Mouse (Mus musculus) stomach, postnatal 0 days (tissue): Measurements from ENCODE around the gene Mfsd8. TPM values are rescaled to one million over a fixed set of nuclear protein-coding genes. Genes with fewer than 3 reads are reported as not detected.

ENCODE experiments used
- ATAC-seq: fragments of 200-750 bp; cut with Nextera tagmentation; 2 replicates; pipeline ENCODE4 v1.8.0; 2017; ENCODE audit not compliant: low FRiP score, low TSS enrichment
- DNase-seq: peaks from one replicate; pipeline ENCODE4 v3.0.0-alpha.2; 2016; ENCODE audit warnings: low spot score
- H3K27ac ChIP-seq: fragments of 300-500 bp; sonication (generic); replicated peaks from 2 replicates; pipeline ENCODE4 v1.5.1; 2014; ENCODE audit warnings: mild to moderate bottlenecking, control low read depth
- H3K27me3 ChIP-seq: fragments of 300-500 bp; sonication (generic); 2 replicates; pipeline ENCODE4 v1.6.1; 2014; ENCODE audit warnings: low read length; ENCODE audit not compliant: control insufficient read depth, insufficient read depth
- H3K36me3 ChIP-seq: fragments of 300-500 bp; sonication (generic); 2 replicates; pipeline ENCODE4 v1.6.1; 2014; ENCODE audit warnings: low read length, mixed read lengths; ENCODE audit not compliant: control insufficient read depth, insufficient read depth
- H3K4me1 ChIP-seq: fragments of 300-500 bp; sonication (generic); replicated peaks from 2 replicates; pipeline ENCODE4 v1.6.1; 2014; ENCODE audit warnings: antibody characterized with exemption; ENCODE audit not compliant: control insufficient read depth, insufficient read depth
- H3K4me2 ChIP-seq: fragments of 300-500 bp; sonication (generic); replicated peaks from 2 replicates; pipeline ENCODE4 v1.6.1; 2014; ENCODE audit warnings: low read depth, mild to moderate bottlenecking, control low read depth, moderate library complexity
- H3K4me3 ChIP-seq: fragments of 300-500 bp; sonication (generic); 2 replicates; pipeline ENCODE4 v1.5.1; 2014; ENCODE audit warnings: low read depth, low read length, control low read depth
- H3K9ac ChIP-seq: fragments of 300-500 bp; sonication (generic); 2 replicates; pipeline ENCODE4 v1.6.1; 2014; ENCODE audit warnings: mild to moderate bottlenecking, low read length, control low read depth, mixed read lengths
- H3K9me3 ChIP-seq: fragments of 300-500 bp; sonication (generic); 2 replicates; pipeline ENCODE4 v1.6.1; 2016; ENCODE audit warnings: low read length; ENCODE audit not compliant: control insufficient read depth
- CTCF ChIP-seq: IDR thresholded peaks from 2 replicates; pipeline ENCODE4 v1.5.1; 2016; ENCODE audit warnings: antibody characterized with exemption, low read depth, mild to moderate bottlenecking, moderate library complexity
- EP300 ChIP-seq: optimal IDR thresholded peaks from 2 replicates; pipeline ENCODE3; 2016; ENCODE audit warnings: antibody characterized with exemption
- WGBS: fragments of 180-500 bp; shearing (Covaris S2); extraction: QIAGEN DNeasy Blood & Tissue Kit; methylation state at CpG from one replicate; pipeline ENCODE4 v1.1.7; 2014; 5-methylcytosine and 5-hydroxymethylcytosine counted together
- polyA plus RNA-seq: library from polyadenylated mRNA; unstranded; fragments of >200 nt; fragmentation: Nextera tagmentation; extraction: Ambion mirVana; gene quantifications from 2 replicates; pipeline ENCODE4 v1.2.1, GENCODE M21; 2015

Gene Mfsd8
- polyA plus RNA-seq, 1 experiment from 2014 or later: 6.1 TPM

GRCm38 (mm10) chr3:40813275-40813674 lies 33.4 kb downstream of the Mfsd8 start:
- no peak overlapping the region for H3K9ac ChIP-seq
- ATAC-seq (no peak), DNase-seq (no peak)
- no peaks in the 10 kb centered on the region for H3K9me3 ChIP-seq
- no peak overlapping the region for H3K27ac ChIP-seq
- no peaks in the 10 kb centered on the region for H3K4me1 ChIP-seq
- TF ChIP-seq CTCF (no peak), EP300 (no peak)
- H3K4me2 ChIP-seq: no peak overlapping the region
- H3K4me3 ChIP-seq: no peak overlapping the region
- H3K36me3 ChIP-seq: no peaks in the 10 kb centered on the region
- H3K27me3 ChIP-seq: no peaks in the 10 kb centered on the region
- 98% methylated on average over 2 of the region's 2 CpGs for WGBS

DNA sequence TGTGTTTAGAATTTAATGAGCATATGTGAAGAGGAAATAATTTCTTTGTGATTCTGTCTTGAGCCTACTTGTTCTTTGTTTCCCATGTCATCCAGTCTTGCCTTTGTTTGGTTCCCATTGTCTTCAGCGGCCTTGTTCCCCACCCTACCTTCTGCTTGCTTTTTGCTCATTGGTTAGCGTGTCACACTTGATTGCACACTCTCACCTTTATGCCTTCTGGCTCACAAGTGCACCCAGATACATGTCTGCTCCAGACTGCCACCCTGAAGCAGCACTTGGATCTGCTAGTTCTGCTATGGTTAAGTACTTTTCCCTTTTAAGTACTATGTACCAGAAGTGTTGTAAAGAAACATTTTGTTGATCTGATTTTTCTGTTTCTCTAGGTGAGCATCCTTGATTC lies 36.8 kb downstream of the Mfsd8 start:
- DNase-seq (no peak), ATAC-seq (no peak)
- H3K36me3 ChIP-seq: 0 out of 2 replicates have a peak, but pooled peaks cover 3% of the 10 kb centered on the region
- H3K4me1 ChIP-seq: no peaks in the 10 kb centered on the region
- no peaks in the 10 kb centered on the region for H3K27me3 ChIP-seq
- WGBS: 80% methylated on average over 2 of the region's 2 CpGs
- no peak overlapping the region for H3K4me2 ChIP-seq
- H3K9ac ChIP-seq: no peak overlapping the region
- H3K9me3 ChIP-seq: no peaks in the 10 kb centered on the region
- no peak overlapping the region for H3K27ac ChIP-seq
- H3K4me3 ChIP-seq: no peak overlapping the region
- no peak for TF ChIP-seq EP300
- TF ChIP-seq CTCF: no peak

DNA sequence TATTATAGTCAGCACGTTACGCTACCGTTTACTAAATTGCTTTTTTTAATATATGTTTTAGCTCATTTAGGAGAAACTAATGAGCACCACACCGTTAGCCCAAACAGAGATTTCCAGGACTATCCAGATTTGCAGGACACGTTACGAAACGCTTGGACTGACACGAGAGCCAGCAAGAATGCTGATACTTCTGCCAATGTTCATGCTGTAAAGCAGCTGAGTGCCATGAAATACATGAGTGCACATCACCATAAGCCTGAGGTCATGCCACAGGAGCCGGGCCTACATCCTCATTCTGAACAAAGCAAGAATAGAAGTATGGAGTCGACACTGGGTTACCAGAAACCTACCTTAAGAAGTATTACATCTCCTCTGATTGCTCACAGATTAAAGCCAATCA lies 38.0 kb downstream of the Mfsd8 start:
- H3K36me3 ChIP-seq: 0 out of 2 replicates have a peak, but pooled peaks cover 3% of the 10 kb centered on the region
- ATAC-seq: no peak
- 93% methylated on average over 10 of the region's 10 CpGs for WGBS
- H3K9ac ChIP-seq: no peak overlapping the region
- no peaks in the 10 kb centered on the region for H3K9me3 ChIP-seq
- no peak for DNase-seq
- no peak overlapping the region for H3K4me3 ChIP-seq
- TF ChIP-seq CTCF: no peak
- no peak for TF ChIP-seq EP300
- no peaks in the 10 kb centered on the region for H3K27me3 ChIP-seq
- H3K4me2 ChIP-seq: no peak overlapping the region
- H3K27ac ChIP-seq: no peak overlapping the region
- H3K4me1 ChIP-seq: no peaks in the 10 kb centered on the region

DNA sequence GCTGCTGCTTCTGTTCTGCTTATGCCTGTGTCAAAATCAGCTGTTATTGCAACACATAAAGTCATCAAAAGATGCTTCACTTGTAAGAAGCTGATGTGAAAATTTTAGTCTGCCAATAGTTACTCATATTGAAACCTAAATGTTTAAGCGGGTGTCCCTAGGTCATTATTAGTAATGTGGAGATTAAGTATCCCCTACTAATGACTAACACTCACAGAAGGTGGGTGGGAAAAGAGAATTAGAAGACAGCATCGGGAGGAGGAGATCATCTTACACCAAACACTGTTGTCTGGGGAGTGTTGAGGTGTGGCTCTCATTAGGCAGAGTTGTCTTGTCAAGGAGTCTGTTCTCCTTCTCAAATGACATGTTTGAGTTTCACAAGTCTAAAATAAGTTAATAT lies 39.8 kb downstream of the Mfsd8 start:
- TF ChIP-seq CTCF: no peak
- no peak for TF ChIP-seq EP300
- Histone ChIP-seq H3K4me3 (no peak overlapping the region), H3K27me3 (no peaks in the 10 kb centered on the region), H3K4me2 (no peak overlapping the region), H3K4me1 (no peaks in the 10 kb centered on the region), H3K9me3 (no peaks in the 10 kb centered on the region), H3K27ac (no peak overlapping the region), H3K9ac (no peak overlapping the region), H3K36me3 (0 out of 2 replicates have a peak, but pooled peaks cover 3% of the 10 kb centered on the region)
- WGBS: 61% methylated on average over 2 of the region's 2 CpGs
- no peak for DNase-seq
- no peak for ATAC-seq

GRCm38 (mm10) chr3:40800373-40800823 lies 46.3 kb downstream of the Mfsd8 start:
- H3K9me3 ChIP-seq: no peaks in the 10 kb centered on the region
- WGBS: under 1% methylated on average over 28 of the region's 37 CpGs
- peak overlapping the region; percentile 83 for H3K9ac ChIP-seq
- H3K4me1 ChIP-seq: no peaks in the 10 kb centered on the region
- H3K27ac ChIP-seq: peak overlapping the region; percentile 74
- H3K4me2 ChIP-seq: peak overlapping the region; percentile 97
- peak overlapping the region; percentile 81 for H3K4me3 ChIP-seq
- TF ChIP-seq EP300: no peak
- TF ChIP-seq CTCF: no peak
- DNase-seq (peak; percentile 63), ATAC-seq (peak; percentile 68)
- 0 out of 2 replicates have a peak, but pooled peaks cover 3% of the 10 kb centered on the region for H3K36me3 ChIP-seq
- no peaks in the 10 kb centered on the region for H3K27me3 ChIP-seq

- 2% methylated on average over 66 of the region's 66 CpGs for WGBS
- ATAC-seq: peak; percentile 98
- TF ChIP-seq EP300: no peak
- TF ChIP-seq CTCF: no peak
- Histone ChIP-seq H3K27me3 (no peaks in the 10 kb centered on the region), H3K36me3 (no peaks in the 10 kb centered on the region), H3K4me1 (no peaks in the 10 kb centered on the region), H3K4me3 (peak within 1 kb of the TSS; percentile 81), H3K9me3 (no peaks in the 10 kb centered on the region), H3K27ac (peak within 1 kb of the TSS; percentile 74), H3K4me2 (peak within 1 kb of the TSS; percentile 97), H3K9ac (peak within 1 kb of the TSS; percentile 83)
- DNase-seq: peak; percentile 96
Measured at GRCm38 (mm10) chr3:40799530-40800372, 46.9 kb downstream of the Mfsd8 start, which contains the start of gene Plk4. TSS of gene Plk4 (plus strand) at chr3:40800019.
